Mouse (Mus musculus) lung, postnatal 36 days (tissue): ENCODE measurements around the gene Spata31d1a.
A peak's percentile ranks its signal among the peaks of the same experiment; 100 is the strongest.

Experiments used
- DNase-seq: peaks from one replicate; pipeline ENCODE4 v3.0.0; 2022; ENCODE audit warnings: mixed read lengths

Spata31d1a gene

DNA sequence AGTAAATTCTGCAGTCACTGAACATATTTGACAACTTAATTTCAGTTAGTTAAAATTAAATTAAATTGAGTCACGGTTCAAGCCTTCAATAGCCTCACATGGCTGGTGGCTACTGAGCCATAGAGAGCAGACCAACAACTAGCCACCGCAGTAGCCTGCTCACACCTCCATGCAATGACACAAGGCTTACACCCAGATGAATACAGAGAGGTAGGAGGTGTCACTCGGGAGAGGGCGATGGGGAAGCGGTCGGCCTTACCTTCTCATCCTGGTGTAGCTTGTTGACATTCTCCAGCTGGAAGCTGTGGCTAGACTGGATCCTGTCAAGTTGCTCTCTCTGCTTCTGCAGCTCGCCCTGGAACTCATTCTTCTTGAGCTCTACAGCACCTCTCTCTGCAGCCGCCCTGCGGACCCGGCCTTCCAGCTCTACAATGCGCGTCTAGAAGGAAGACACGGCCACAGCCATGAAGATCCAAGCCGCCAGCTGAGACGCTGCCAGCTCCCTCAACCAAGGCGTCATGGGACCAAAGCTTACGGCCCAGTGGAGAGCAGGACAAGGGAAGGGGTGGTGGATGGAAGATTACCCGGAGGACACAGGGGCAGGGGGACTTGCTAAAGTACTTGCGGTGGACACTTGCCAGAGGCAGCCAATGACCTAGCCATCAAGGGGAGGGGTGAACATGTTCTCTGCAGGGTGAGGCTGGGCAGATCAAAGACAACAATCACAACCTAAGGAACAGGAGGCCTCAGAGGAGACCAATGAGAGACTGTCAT lies 46.0 kb downstream of the Spata31d1a start:
- DNase-seq: no peak

- no peak for DNase-seq
Measured at GRCm38 (mm10) chr13:59661966-59662365, 48.2 kb downstream of the Spata31d1a start.

DNA sequence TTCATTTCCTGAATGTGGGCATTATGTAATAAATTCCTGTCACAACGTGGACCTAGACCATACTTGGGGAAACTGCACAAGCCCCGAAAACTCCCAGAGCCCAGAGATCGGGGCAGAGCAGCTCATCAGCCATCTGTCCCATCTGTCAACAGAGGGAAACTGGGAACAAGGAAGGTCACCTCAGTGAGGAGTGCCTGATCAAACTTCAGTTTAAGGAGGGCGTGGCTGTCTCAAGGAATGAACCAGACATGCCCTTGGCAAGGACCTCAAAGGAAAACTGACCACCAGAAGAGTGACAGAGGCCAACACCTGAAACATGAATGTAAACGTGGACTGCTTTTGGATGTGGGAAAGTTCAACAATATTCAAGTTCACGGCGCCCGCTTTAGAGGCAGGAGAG lies 48.7 kb downstream of the Spata31d1a start:
- no peak for DNase-seq

- DNase-seq: no peak
Measured at GRCm38 (mm10) chr13:59660371-59660770, 49.8 kb downstream of the Spata31d1a start.

GRCm38 (mm10) chr13:59657781-59658180 lies 52.3 kb downstream of the Spata31d1a start:
- DNase-seq: no peak

DNA sequence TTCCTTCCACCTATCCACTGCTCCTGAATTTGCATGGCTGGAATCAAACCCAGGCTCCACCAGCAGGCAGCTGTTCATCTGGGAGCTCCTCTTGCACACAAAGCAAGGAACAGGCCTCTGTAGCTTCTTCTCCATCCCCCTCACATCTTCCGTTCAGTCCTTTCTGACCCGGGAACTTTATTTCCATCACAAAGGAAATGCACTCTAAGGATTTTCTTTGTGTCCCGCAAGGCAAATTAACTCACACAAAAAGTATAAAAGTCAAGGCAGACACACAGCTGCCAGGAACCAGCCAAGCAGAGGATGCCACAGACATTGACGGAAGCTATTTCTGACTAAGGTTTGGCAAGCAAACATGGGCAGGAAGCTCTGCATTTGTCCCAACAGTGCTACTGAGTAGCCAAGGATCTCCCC lies 53.1 kb downstream of the Spata31d1a start:
- DNase-seq: peak; percentile 50

DNA sequence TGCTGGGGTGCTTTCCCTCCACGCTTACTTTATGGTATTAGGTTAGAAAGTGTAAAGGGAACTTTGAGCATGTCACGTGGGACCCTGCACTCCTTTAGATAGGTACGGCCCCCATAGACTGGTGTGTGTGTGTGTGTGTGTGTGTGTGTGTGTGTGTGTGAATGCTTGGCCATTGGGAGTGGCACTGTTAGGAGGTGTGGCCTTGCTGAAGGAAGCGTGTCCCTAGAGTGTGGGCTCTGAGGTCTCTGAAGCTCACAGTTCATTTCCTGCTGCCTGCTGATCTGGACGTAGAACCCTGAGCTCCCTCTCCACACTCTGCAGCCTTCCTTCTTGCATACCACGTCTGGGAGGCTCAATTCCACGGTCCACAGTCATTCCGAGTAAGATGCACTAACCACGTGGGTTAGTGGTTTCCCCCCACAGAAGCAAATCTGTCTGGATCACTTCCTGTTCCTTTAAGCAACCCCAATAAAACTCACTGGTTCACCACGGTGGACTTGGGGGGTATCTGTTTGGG lies 53.8 kb downstream of the Spata31d1a start:
- peak; percentile 53 for DNase-seq

DNA sequence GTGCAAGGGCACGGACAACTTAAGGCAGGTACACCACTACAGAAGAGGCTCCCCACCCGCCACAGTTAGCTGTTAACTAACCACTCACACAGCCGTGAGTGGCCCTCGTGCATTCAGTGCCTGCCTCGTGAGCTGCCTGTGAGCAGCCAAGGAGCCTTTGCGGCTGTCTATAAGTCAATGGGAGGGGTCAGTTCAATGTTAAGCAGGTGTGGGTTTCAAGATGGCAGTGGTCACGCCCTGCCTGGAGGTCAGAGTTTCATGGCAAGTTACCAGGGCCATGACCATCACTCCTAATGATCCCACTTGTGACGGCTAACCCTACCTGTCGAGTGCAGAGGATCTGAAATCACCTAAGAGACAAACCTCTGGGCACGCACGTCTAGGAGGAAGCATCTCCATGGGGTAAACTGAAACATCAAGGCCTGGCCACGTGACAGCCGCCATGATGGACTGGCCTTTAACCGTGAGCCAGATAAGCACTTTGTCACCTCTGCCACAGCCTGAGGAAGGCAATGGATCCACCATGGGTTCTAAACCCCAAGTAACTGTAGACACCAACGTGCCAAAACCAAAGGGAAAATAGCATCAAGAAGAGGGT lies 54.3 kb downstream of the Spata31d1a start:
- no peak for DNase-seq

GRCm38 (mm10) chr13:59654465-59654864 lies 55.7 kb downstream of the Spata31d1a start:
- no peak for DNase-seq

GRCm38 (mm10) chr13:59653136-59653535 lies 57.0 kb downstream of the Spata31d1a start:
- no peak for DNase-seq

GRCm38 (mm10) chr13:59652651-59653050 lies 57.5 kb downstream of the Spata31d1a start:
- no peak for DNase-seq
